Mouse (Mus musculus) ovary, postnatal 36 days (tissue): Measurements from ENCODE around the gene Gm20458.
A peak's percentile ranks its signal among the peaks of the same experiment; 100 is the strongest.

Experiments used
- DNase-seq: peaks from one replicate; pipeline ENCODE4 v3.0.0; 2022; ENCODE audit warnings: low spot score, mixed read lengths

Gm20458 gene

GRCm38 (mm10) chr2:164504919-164505318 is 44.2 kb downstream of the Gm20458 start:
- no peak for DNase-seq

DNA sequence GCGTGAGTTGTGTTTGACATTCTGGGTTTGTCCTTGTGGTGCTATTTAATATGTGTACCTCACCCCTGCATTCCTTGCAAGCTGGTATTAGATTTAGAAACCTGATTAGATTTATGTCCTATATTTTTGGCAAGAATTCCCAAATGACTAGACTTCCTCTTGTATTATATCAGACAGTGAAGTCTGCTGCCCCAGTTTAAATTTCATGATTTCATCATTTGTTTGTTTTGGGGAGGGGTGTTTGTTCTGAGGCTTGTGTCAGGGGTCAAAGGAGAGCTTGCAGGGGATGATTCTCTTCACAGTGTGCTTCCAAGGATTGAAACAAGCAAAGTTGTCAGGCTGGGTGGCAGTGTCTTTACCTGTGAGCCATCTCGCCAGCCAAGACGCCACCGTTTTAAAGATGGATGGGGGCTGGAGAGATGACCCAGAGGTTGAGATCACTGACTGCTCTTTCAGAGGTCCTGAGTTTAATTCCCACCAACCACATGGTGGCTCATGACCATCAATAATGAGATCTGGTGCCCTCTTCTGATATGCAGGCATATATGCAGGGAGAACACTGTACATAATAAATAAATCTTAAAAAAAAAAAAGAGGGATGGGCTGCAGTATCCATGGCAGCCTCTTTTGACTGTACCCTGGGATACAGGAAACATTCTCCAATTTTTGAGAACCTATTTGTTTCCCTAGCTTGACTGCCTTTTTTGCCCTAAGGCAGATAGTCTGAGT is 45.0 kb downstream of the Gm20458 start:
- DNase-seq: no peak

DNA sequence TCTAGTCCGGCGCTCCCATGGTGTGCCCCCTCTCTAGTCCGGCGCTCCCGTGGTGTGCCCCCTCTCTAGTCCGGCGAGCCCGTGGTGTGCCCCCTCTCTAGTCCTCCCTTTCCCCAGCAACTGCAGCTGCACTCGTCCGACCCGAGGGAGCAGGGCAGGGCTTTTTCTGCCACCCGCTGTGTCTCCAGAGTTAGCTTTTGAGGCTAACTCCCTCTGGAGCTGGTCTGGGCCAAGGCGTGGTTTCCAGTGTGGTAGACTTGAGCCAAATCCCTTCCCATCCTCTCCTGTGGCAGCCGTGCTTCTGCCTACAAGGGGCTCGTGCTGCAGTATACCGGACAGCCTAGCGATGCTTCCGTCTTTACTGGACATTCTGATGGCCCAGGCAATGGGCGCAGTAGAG is 47.0 kb downstream of the Gm20458 start:
- no peak for DNase-seq

- no peak for DNase-seq
Measured at GRCm38 (mm10) chr2:164510621-164511190, 49.9 kb downstream of the Gm20458 start.

DNA sequence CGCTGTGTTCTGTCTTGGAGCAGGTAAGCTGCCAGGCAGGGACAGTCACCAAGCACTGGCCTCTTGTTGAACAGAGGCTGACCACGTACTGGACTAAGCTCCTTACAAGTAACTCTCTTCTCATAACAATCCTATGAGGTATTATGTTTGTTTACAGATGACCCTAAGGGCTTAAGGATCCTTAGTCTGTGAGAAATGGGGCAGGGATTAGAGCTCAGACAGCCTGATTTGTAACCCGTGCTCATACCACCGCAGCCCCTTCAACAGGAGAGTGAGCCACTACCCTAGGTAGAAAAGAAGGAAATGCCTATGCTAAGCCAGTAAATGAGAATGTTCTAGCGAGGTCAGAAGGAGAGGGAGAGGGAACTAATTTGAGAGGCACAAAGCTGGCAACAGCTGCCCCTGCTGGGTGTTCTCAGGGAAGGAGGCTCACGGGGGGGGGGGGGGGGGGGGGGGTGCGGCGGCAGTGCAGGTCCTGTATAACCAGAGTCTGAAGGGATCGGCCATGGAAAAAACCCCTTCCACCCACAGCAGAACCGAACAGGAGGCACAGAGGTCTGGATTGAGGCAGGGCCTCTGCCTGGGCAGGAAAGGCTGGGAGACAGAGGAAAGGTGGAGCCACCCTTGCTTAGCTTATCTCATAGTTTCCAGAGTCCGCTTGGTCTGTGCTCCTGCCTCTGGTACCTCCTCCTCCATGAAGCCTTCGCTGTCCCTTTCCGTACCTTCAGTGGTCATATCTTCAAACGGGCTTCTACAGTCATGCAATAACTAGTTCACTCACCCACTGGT is 51.5 kb downstream of the Gm20458 start:
- DNase-seq: no peak

DNA sequence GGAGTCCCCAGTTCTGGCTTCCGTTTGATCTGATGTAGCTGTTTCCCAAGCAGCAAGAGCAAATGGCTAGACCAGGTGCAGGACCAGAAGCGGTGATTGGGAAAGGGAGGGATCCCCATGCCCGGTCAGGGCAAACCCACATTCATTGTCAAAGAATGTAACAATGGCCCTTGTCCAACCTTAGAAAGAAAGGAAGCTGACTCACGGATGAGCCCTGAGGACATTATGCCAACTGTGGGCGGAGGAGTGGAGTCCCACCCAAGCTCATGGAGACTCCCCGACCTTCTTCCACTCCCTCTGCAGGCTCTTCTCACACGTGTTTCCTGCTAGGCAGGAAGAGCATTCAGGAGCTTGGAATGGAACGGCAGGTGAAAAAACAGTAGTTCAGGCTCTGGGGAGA is 52.6 kb downstream of the Gm20458 start:
- no peak for DNase-seq

GRCm38 (mm10) chr2:164514916-164515315 is 54.1 kb downstream of the Gm20458 start:
- DNase-seq: no peak

GRCm38 (mm10) chr2:164515897-164516296 is 55.1 kb downstream of the Gm20458 start:
- no peak for DNase-seq

DNA sequence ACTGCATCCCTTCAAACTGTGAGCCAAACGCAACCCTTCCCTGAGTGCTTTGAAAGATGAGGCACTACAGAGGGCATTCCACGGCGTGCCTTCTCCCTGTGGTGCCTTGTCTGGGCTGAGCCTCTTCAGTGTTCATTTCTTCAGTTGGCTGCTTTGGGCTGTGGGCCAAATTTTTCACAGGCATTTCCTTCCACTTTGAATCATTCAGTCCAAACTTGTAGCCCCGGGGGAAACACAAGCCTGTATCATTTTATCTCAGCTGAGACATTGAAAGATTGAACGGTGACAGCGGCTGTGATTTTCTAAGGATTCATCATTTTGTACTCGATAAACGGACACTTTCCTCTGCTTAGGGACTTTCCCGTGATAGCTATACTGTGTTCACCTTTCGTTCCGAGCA is 55.8 kb downstream of the Gm20458 start:
- no peak for DNase-seq

- DNase-seq: peak; percentile 53
Measured at GRCm38 (mm10) chr2:164517485-164518221, 56.9 kb downstream of the Gm20458 start.

GRCm38 (mm10) chr2:164518266-164519170 is 57.8 kb downstream of the Gm20458 start:
- DNase-seq: no peak

- no peak for DNase-seq
Measured at GRCm38 (mm10) chr2:164519171-164519526, 58.4 kb downstream of the Gm20458 start.

DNA sequence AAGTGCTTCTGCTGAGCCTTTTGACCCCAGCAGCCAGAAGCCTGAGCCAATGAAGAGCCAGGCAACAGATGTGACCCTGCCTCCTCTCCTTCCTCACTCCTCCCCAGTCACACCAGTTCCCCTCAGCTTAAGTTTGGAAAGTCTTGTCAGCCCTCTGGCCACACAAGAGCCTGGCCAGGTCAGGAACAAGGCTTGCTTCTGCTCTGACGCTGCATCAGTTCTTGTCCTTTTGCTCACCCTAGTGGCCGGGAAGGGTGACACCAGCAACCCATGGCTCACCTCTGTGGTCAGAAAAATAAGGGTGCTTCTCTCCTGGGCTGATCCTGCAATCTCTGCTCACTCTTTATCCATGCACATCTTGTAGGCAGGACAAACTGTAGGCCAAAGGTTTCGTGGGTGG is 60.0 kb downstream of the Gm20458 start:
- DNase-seq: peak; percentile 40

GRCm38 (mm10) chr2:164521841-164522240 is 61.1 kb downstream of the Gm20458 start:
- no peak for DNase-seq

- DNase-seq: no peak
Measured at GRCm38 (mm10) chr2:164522280-164522679, 61.5 kb downstream of the Gm20458 start.

DNA sequence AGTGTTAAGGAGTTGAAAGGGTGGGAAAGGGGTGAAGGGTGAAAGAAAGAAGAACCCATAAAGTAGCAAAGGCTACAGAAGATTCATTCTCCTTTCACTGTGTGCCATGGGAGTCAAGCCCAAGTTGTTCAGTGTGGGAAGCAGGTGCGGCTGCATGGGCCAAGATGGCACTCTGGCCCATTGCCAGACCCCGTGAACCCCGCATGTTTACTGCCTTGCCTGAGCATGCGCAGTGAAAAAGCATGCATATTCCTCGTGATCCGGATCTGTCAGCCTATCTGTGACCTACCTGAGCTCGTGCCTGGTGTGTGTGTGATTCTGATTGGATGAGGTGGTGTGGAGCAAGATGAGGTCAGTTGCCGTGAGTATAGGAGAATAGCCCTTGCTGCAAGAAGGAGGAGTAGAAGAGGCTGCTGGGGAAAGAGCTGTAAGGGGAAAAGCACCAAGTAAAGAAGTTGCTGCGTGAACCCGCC is 62.6 kb downstream of the Gm20458 start:
- DNase-seq: no peak

DNA sequence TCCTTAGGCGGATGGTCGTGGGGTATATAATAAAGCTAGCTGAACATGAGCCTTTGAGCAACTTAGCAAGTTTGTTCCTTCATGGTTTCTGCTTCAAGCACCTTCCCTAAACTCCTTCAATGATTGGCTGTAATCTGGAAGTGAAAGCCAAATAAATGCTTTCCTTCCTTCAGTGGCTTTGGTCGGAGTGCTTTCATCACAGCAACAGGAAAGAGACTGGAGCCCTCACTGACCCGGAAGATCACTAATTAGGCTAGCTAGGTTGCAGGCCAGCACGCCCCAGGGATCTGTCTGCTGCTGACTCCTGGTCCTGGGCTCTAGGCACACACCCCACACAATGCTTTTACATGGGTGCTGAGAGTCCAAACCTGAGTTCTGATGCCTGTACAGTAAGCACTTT is 67.8 kb downstream of the Gm20458 start:
- no peak for DNase-seq

- DNase-seq: peak; percentile 57
Measured at GRCm38 (mm10) chr2:164531169-164531568, 70.4 kb downstream of the Gm20458 start.

- DNase-seq: no peak
Measured at GRCm38 (mm10) chr2:164534315-164534714, 73.5 kb downstream of the Gm20458 start.

GRCm38 (mm10) chr2:164537003-164537402 is 76.2 kb downstream of the Gm20458 start:
- no peak for DNase-seq
